Mouse (Mus musculus) liver, adult 2 months (tissue): ENCODE measurements around the gene Ptprd.

Experiments used
- CTCF ChIP-seq: fragments of 200-500 bp; IDR thresholded peaks from 2 replicates; pipeline ENCODE4 v1.5.1; 2011; ENCODE audit warnings: low read depth, low read length, control low read depth
- POLR2A ChIP-seq: fragments of 200-500 bp; IDR thresholded peaks from 2 replicates; pipeline ENCODE4 v1.6.1; 2011; ENCODE audit warnings: low read length, control low read depth; ENCODE audit not compliant: insufficient read depth; ENCODE audit errors: extremely low read depth

GRCm38 (mm10) chr4:77327198-77327597 lies 884.6 kb downstream of the Ptprd start:
- TF ChIP-seq POLR2A: no peak
- TF ChIP-seq CTCF: no peak
